Mouse (Mus musculus) naive thymus-derived CD4-positive, alpha-beta T cell, adult 2 months (primary cell): ENCODE measurements around the gene Ube2dnl1.

Source experiments
- DNase-seq: peaks from one replicate; pipeline ENCODE4 v3.0.0-alpha.2; 2011; ENCODE audit warnings: low read depth

Ube2dnl1 gene

GRCm38 (mm10) chrX:114904712-114905111, at the start of gene Ube2dnl1:
Gene Ube2dnl1, plus strand, starts transcription at chrX:114905012.
- no peak for DNase-seq

- DNase-seq: no peak
Observed at GRCm38 (mm10) chrX:114895489-114895888, 9.3 kb upstream of the Ube2dnl1 start.

- DNase-seq: no peak
Observed at GRCm38 (mm10) chrX:114897506-114897905, 7.3 kb upstream of the Ube2dnl1 start.

- DNase-seq: no peak
Observed at GRCm38 (mm10) chrX:114903391-114903790, 1.4 kb upstream of the Ube2dnl1 start.

- DNase-seq: no peak
Observed at GRCm38 (mm10) chrX:114907282-114907681, 2.5 kb downstream of the Ube2dnl1 start, which contains the start of gene Ube2dnl2. Gene Ube2dnl2, plus strand, starts transcription at chrX:114907582.

- no peak for DNase-seq
Observed at GRCm38 (mm10) chrX:114955066-114955465, 50.3 kb downstream of the Ube2dnl1 start.
